Mouse (Mus musculus) G1E (cell line): ENCODE results near the gene Npnt. TPM values are rescaled to one million over a fixed set of nuclear protein-coding genes. Genes with fewer than 3 reads are reported as not detected.

Experiments
- ATAC-seq: 2 replicates; pipeline ENCODE4 v1.8.0; 2016; ENCODE audit warnings: mild to moderate bottlenecking; ENCODE audit not compliant: insufficient number of reproducible peaks, poor library complexity, low FRiP score, severe bottlenecking; ENCODE audit errors: extremely low read depth
- DNase-seq: peaks from one replicate; pipeline ENCODE4 v3.0.0; 2012; ENCODE audit warnings: low spot score
- H3K27me3 ChIP-seq: 2 replicates; pipeline ENCODE4 v1.6.1; 2012; ENCODE audit warnings: mild to moderate bottlenecking, low read length, inconsistent platforms; ENCODE audit not compliant: insufficient read depth
- H3K36me3 ChIP-seq: replicated peaks from 2 replicates; pipeline ENCODE3; 2012; ENCODE audit warnings: mild to moderate bottlenecking, inconsistent platforms
- H3K4me1 ChIP-seq: 2 replicates; pipeline ENCODE4 v1.6.1; 2012; ENCODE audit warnings: low read depth, low read length, inconsistent platforms, mixed read lengths; ENCODE audit not compliant: insufficient read depth
- H3K4me3 ChIP-seq: 2 replicates; pipeline ENCODE4 v1.5.1; 2012; ENCODE audit warnings: low read depth, mild to moderate bottlenecking, inconsistent platforms, low read length, moderate library complexity, mixed read lengths
- H3K9me3 ChIP-seq: replicated peaks from 2 replicates; pipeline ENCODE4 v1.6.1; 2012; ENCODE audit warnings: inconsistent platforms
- CTCF ChIP-seq: IDR thresholded peaks from 2 replicates; pipeline ENCODE4 v1.5.1; 2012; ENCODE audit warnings: low read depth, low read length, inconsistent platforms, mixed read lengths
- GATA1 ChIP-seq: IDR thresholded peaks from 2 replicates; pipeline ENCODE4 v1.6.1; 2012; ENCODE audit warnings: borderline replicate concordance, low read length, inconsistent platforms, mixed read lengths
- GATA2 ChIP-seq: IDR thresholded peaks from 2 replicates; pipeline ENCODE4 v1.6.1; 2012; ENCODE audit warnings: low read depth, low read length, inconsistent platforms, borderline replicate concordance
- POLR2AphosphoS5 ChIP-seq: IDR thresholded peaks from 2 replicates; pipeline ENCODE4 v1.6.1; 2012; ENCODE audit warnings: low read depth, low read length, inconsistent platforms; ENCODE audit not compliant: insufficient replicate concordance
- TAL1 ChIP-seq: conservative IDR thresholded peaks from 2 replicates; pipeline ENCODE4 v1.6.1; 2012; ENCODE audit warnings: low read depth, low read length, inconsistent platforms, mixed read lengths
- polyA plus RNA-seq: library from polyadenylated mRNA; stranded (reverse); fragments of >175 nt; gene quantifications from 2 replicates; pipeline ENCODE4 v1.2.3, GENCODE M21; 2012
- total RNA-seq, 2 experiments: library from RNA; stranded (forward) in 1 of 2; stranded (reverse) in 1 of 2; fragments of 200-1000 nt in 1 of 2; fragments of >200 nt in 1 of 2; fragmentation: Nextera tagmentation in 1 of 2; gene quantifications; 2 replicates each; pipeline ENCODE4 v1.2.3; 2014 to 2017

Npnt gene
- total and polyA plus RNA-seq, 3 experiments, result 0.05 TPM; not detected in 2

DNA sequence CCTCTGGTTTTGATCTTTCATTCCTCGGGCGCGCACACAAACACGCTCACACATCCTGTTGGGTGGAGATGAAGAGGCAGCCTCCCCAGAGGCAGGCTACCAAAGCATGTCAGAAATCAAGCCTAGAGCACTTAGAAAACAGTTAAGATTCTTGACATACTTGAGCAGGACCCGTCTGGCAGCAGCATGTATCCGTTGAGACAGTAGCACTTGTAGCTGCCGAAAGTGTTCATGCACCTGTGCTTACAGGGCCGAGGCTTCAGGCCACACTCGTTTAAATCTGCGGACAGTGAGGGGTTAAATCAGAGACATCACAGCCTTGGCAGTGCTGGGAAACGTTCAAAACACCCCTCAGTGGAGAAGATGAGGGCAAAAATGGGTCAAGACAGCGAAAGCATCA lies 40.4 kb downstream of the Npnt start:
- ATAC-seq (no peak), DNase-seq (no peak)
- Histone ChIP-seq H3K27me3 (peaks cover 18% of the 10 kb centered on the region), H3K9me3 (no peaks in the 10 kb centered on the region), H3K4me1 (no peaks in the 10 kb centered on the region; the same call in 1 of the 2 replicates), H3K4me3 (no peak overlapping the region), H3K36me3 (no peaks in the 10 kb centered on the region)
- TF ChIP-seq CTCF, result no peak
- no peak for TF ChIP-seq GATA2
- TF ChIP-seq POLR2AphosphoS5, result no peak
- no peak for TF ChIP-seq GATA1
- no peak for TF ChIP-seq TAL1

- H3K36me3 ChIP-seq, result no peaks in the 10 kb centered on the region
- H3K4me1 ChIP-seq, result no peaks in the 10 kb centered on the region
- DNase-seq (no peak), ATAC-seq (no peak)
- peaks cover 21% of the 10 kb centered on the region for H3K27me3 ChIP-seq
- no peaks in the 10 kb centered on the region for H3K9me3 ChIP-seq
- H3K4me3 ChIP-seq, result no peak overlapping the region
- no peak for TF ChIP-seq GATA1
- TF ChIP-seq POLR2AphosphoS5, result no peak
- TF ChIP-seq CTCF, result no peak
- no peak for TF ChIP-seq TAL1
- no peak for TF ChIP-seq GATA2
Measured at GRCm38 (mm10) chr3:132907506-132908203, 42.4 kb downstream of the Npnt start.

- DNase-seq (no peak), ATAC-seq (no peak)
- Histone ChIP-seq H3K4me1 (no peaks in the 10 kb centered on the region), H3K4me3 (no peak overlapping the region), H3K9me3 (no peaks in the 10 kb centered on the region), H3K27me3 (peaks cover 21% of the 10 kb centered on the region), H3K36me3 (no peaks in the 10 kb centered on the region)
- TF ChIP-seq GATA1, result no peak
- no peak for TF ChIP-seq CTCF
- TF ChIP-seq POLR2AphosphoS5, result no peak
- TF ChIP-seq TAL1, result no peak
- TF ChIP-seq GATA2, result no peak
Measured at GRCm38 (mm10) chr3:132905224-132905930, 44.7 kb downstream of the Npnt start.

GRCm38 (mm10) chr3:132903386-132903785 lies 46.7 kb downstream of the Npnt start:
- no peaks in the 10 kb centered on the region for H3K36me3 ChIP-seq
- H3K9me3 ChIP-seq, result no peaks in the 10 kb centered on the region
- H3K4me1 ChIP-seq, result no peaks in the 10 kb centered on the region
- ATAC-seq, result no peak
- TF ChIP-seq GATA2 (no peak), CTCF (no peak), TAL1 (no peak), POLR2AphosphoS5 (no peak), GATA1 (no peak)
- DNase-seq, result no peak
- no peak overlapping the region for H3K4me3 ChIP-seq
- peaks cover 14% of the 10 kb centered on the region for H3K27me3 ChIP-seq

GRCm38 (mm10) chr3:132902921-132903320 lies 47.2 kb downstream of the Npnt start:
- DNase-seq (no peak), ATAC-seq (no peak)
- no peaks in the 10 kb centered on the region for H3K9me3 ChIP-seq

GRCm38 (mm10) chr3:132902206-132902605 lies 47.9 kb downstream of the Npnt start:
- peaks cover 11% of the 10 kb centered on the region for H3K27me3 ChIP-seq
- ATAC-seq (no peak), DNase-seq (no peak)
- H3K4me1 ChIP-seq, result no peaks in the 10 kb centered on the region
- TF ChIP-seq POLR2AphosphoS5 (no peak), GATA2 (no peak)
- no peak overlapping the region for H3K4me3 ChIP-seq
- no peaks in the 10 kb centered on the region for H3K36me3 ChIP-seq
- H3K9me3 ChIP-seq, result no peaks in the 10 kb centered on the region

More at GRCm38 (mm10) chr3:132902921-132903320, 47.2 kb downstream of the Npnt start:
- Histone ChIP-seq H3K27me3 (peaks cover 11% of the 10 kb centered on the region), H3K4me1 (no peaks in the 10 kb centered on the region), H3K36me3 (no peaks in the 10 kb centered on the region), H3K4me3 (no peak overlapping the region)
- no peak for TF ChIP-seq POLR2AphosphoS5

DNA sequence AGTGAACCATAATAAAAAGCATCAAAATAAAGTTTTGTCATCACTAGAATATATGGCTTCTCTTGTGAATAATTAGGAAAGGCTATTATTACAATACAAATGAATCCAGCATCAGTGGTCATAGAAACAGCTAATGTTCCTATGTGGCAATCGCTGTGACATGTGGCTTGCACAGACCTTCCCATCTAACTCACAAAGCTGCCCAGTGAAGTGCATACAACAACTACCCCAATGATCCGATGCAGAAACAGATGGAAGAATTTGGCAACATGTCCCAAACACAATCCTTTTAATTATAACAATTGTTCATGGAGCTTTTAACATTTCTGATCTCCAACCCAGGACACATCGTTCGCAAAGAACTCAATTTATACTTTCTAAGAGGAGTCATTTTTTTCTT lies 52.2 kb downstream of the Npnt start:
- TF ChIP-seq GATA2 (no peak), CTCF (no peak), POLR2AphosphoS5 (no peak), GATA1 (no peak), TAL1 (no peak)
- ATAC-seq, result no peak

More for the DNA sequence above, 52.2 kb downstream of the Npnt start:
- Histone ChIP-seq H3K4me1 (no peaks in the 10 kb centered on the region), H3K36me3 (no peaks in the 10 kb centered on the region), H3K9me3 (no peaks in the 10 kb centered on the region), H3K4me3 (no peak overlapping the region), H3K27me3 (peaks cover 7% of the 10 kb centered on the region)
- DNase-seq, result no peak
